Mouse (Mus musculus) limb, embryonic 14.5 days (tissue): ENCODE measurements around the gene Cd177. TPM values are rescaled to one million over a fixed set of nuclear protein-coding genes. Genes with fewer than 3 reads are reported as not detected.

Source experiments
- ATAC-seq: fragments of 200-750 bp; cut with Nextera tagmentation; 2 replicates; pipeline ENCODE4 v1.8.0; 2017; ENCODE audit warnings: low read depth, moderate number of reproducible peaks, moderate TSS enrichment; ENCODE audit not compliant: low FRiP score
- DNase-seq: peaks from one replicate; pipeline ENCODE4 v3.0.0-alpha.2; 2015; ENCODE audit warnings: low spot score
- H3K27ac ChIP-seq: fragments of 300-500 bp; sonication (generic); replicated peaks from 2 replicates; pipeline ENCODE4 v1.5.1; 2014; ENCODE audit warnings: low read depth, mild to moderate bottlenecking, low read length, moderate library complexity, mixed read lengths
- H3K27me3 ChIP-seq: fragments of 300-500 bp; sonication (generic); 2 replicates; pipeline ENCODE4 v1.6.1; 2014; ENCODE audit warnings: low read length, mixed read lengths; ENCODE audit not compliant: control insufficient read depth, insufficient read depth
- H3K36me3 ChIP-seq: fragments of 300-500 bp; sonication (generic); 2 replicates; pipeline ENCODE4 v1.6.1; 2014; ENCODE audit warnings: mild to moderate bottlenecking, low read length, moderate library complexity, mixed read lengths; ENCODE audit not compliant: control insufficient read depth, insufficient read depth
- H3K4me1 ChIP-seq: fragments of 300-500 bp; sonication (generic); 2 replicates; pipeline ENCODE4 v1.6.1; 2014; ENCODE audit warnings: antibody characterized with exemption, low read length, mixed read lengths; ENCODE audit not compliant: control insufficient read depth, insufficient read depth
- H3K4me2 ChIP-seq: fragments of 300-500 bp; sonication (generic); replicated peaks from 2 replicates; pipeline ENCODE4 v1.6.1; 2014; ENCODE audit warnings: low read depth, mild to moderate bottlenecking, low read length, moderate library complexity; ENCODE audit not compliant: severe bottlenecking
- H3K4me3 ChIP-seq: fragments of 300-500 bp; sonication (generic); replicated peaks from 2 replicates; pipeline ENCODE4 v1.5.1; 2014; ENCODE audit warnings: low read length
- H3K9ac ChIP-seq: fragments of 300-500 bp; sonication (generic); 2 replicates; pipeline ENCODE4 v1.6.1; 2014; ENCODE audit warnings: mild to moderate bottlenecking, low read depth, low read length, moderate library complexity; ENCODE audit not compliant: severe bottlenecking
- H3K9me3 ChIP-seq: fragments of 300-500 bp; sonication (generic); 2 replicates; pipeline ENCODE4 v1.6.1; 2016; ENCODE audit warnings: low read length; ENCODE audit not compliant: control insufficient read depth
- POLR2A ChIP-seq: fragments of 200-500 bp; IDR thresholded peaks from 2 replicates; pipeline ENCODE4 v1.8.0; 2012; ENCODE audit warnings: inconsistent platforms, mild to moderate bottlenecking, moderate library complexity, borderline replicate concordance; ENCODE audit not compliant: insufficient read depth, insufficient read length; ENCODE audit errors: extremely low read depth
- WGBS: fragments of 180-500 bp; shearing (Covaris S2); extraction: QIAGEN DNeasy Blood & Tissue Kit; methylation state at CpG from one replicate; pipeline ENCODE4 v1.1.7; 2014; 5-methylcytosine and 5-hydroxymethylcytosine counted together
- polyA plus RNA-seq, 2 experiments: library from polyadenylated mRNA; depleted of rRNA in 1 of 2; stranded (reverse) in 1 of 2; unstranded in 1 of 2; fragments of >200 nt; fragmentation: Nextera tagmentation in 1 of 2; extraction: Ambion mirVana in 1 of 2; gene quantifications; 2 replicates each; pipeline versions ENCODE4 v1.2.1 to v1.2.3; 2012 to 2014

Gene Cd177
- polyA plus RNA-seq, 2 experiments, result 0.05 to 0.30 TPM

- Histone ChIP-seq H3K4me2 (no peak overlapping the region), H3K27me3 (no peaks in the 10 kb centered on the region), H3K36me3 (no peaks in the 10 kb centered on the region), H3K4me3 (no peak overlapping the region), H3K9me3 (no peaks in the 10 kb centered on the region), H3K9ac (no peak overlapping the region), H3K4me1 (no peaks in the 10 kb centered on the region), H3K27ac (no peak overlapping the region)
- no peak for ATAC-seq
- no peak for TF ChIP-seq POLR2A
- WGBS, result 70% methylated on average over 2 of the region's 2 CpGs
- DNase-seq, result no peak
These were observed 16.0 kb upstream of the Cd177 start for GRCm38 (mm10) chr7:24776145-24776544.

- Histone ChIP-seq H3K4me3 (no peak overlapping the region), H3K27ac (no peak overlapping the region), H3K9ac (no peak overlapping the region), H3K4me1 (no peaks in the 10 kb centered on the region), H3K27me3 (no peaks in the 10 kb centered on the region), H3K4me2 (no peak overlapping the region), H3K36me3 (no peaks in the 10 kb centered on the region), H3K9me3 (no peaks in the 10 kb centered on the region)
- 58% methylated on average over 3 of the region's 3 CpGs for WGBS
- DNase-seq, result no peak
- ATAC-seq, result no peak
- no peak for TF ChIP-seq POLR2A
These were observed 13.9 kb upstream of the Cd177 start for GRCm38 (mm10) chr7:24773942-24774535.

- Histone ChIP-seq H3K4me1 (no peaks in the 10 kb centered on the region), H3K9ac (no peak overlapping the region), H3K9me3 (no peaks in the 10 kb centered on the region), H3K27ac (no peak overlapping the region), H3K27me3 (no peaks in the 10 kb centered on the region), H3K4me3 (no peak overlapping the region), H3K36me3 (no peaks in the 10 kb centered on the region), H3K4me2 (no peak overlapping the region)
- DNase-seq, result no peak
- ATAC-seq, result no peak
- TF ChIP-seq POLR2A, result no peak
These were observed 11.2 kb upstream of the Cd177 start for GRCm38 (mm10) chr7:24771361-24771760.

- no peak for DNase-seq
- H3K4me1 ChIP-seq, result no peaks in the 10 kb centered on the region
- ATAC-seq, result no peak
- 80% methylated on average over 8 of the region's 8 CpGs for WGBS
- TF ChIP-seq POLR2A, result no peak
- no peak overlapping the region for H3K4me2 ChIP-seq
- H3K27me3 ChIP-seq, result no peaks in the 10 kb centered on the region
- H3K4me3 ChIP-seq, result no peak overlapping the region
- H3K9ac ChIP-seq, result no peak overlapping the region
- no peak overlapping the region for H3K27ac ChIP-seq
- no peaks in the 10 kb centered on the region for H3K9me3 ChIP-seq
- no peaks in the 10 kb centered on the region for H3K36me3 ChIP-seq
These were observed 2.5 kb upstream of the Cd177 start for GRCm38 (mm10) chr7:24762574-24762973.

GRCm38 (mm10) chr7:24761161-24761560 is 1.1 kb upstream of the Cd177 start:
- no peak for TF ChIP-seq POLR2A
- H3K9ac ChIP-seq, result no peak overlapping the region
- H3K27ac ChIP-seq, result no peak overlapping the region
- no peaks in the 10 kb centered on the region for H3K9me3 ChIP-seq
- H3K27me3 ChIP-seq, result no peaks in the 10 kb centered on the region
- H3K4me1 ChIP-seq, result no peaks in the 10 kb centered on the region
- H3K36me3 ChIP-seq, result no peaks in the 10 kb centered on the region
- no peak overlapping the region for H3K4me2 ChIP-seq
- H3K4me3 ChIP-seq, result no peak overlapping the region
- no peak for ATAC-seq
- WGBS, result 80% methylated on average over 6 of the region's 6 CpGs
- DNase-seq, result no peak

GRCm38 (mm10) chr7:24758520-24758919 is 1.6 kb downstream of the Cd177 start:
- H3K4me3 ChIP-seq, result no peak overlapping the region
- no peak for TF ChIP-seq POLR2A

More at GRCm38 (mm10) chr7:24758520-24758919, 1.6 kb downstream of the Cd177 start:
- 83% methylated on average over 1 of the region's 1 CpGs for WGBS
- H3K9me3 ChIP-seq, result no peaks in the 10 kb centered on the region
- no peaks in the 10 kb centered on the region for H3K36me3 ChIP-seq
- no peaks in the 10 kb centered on the region for H3K27me3 ChIP-seq
- no peak overlapping the region for H3K27ac ChIP-seq
- H3K4me1 ChIP-seq, result no peaks in the 10 kb centered on the region
- no peak overlapping the region for H3K4me2 ChIP-seq
- no peak overlapping the region for H3K9ac ChIP-seq
- ATAC-seq (no peak), DNase-seq (no peak)
